Mouse (Mus musculus) liver, adult 2 months (tissue): ENCODE measurements around the gene Ube2v1.

Source experiments
- CTCF ChIP-seq: fragments of 200-500 bp; IDR thresholded peaks from 2 replicates; pipeline ENCODE4 v1.5.1; 2011; ENCODE audit warnings: low read depth, low read length, control low read depth
- POLR2A ChIP-seq: fragments of 200-500 bp; IDR thresholded peaks from 2 replicates; pipeline ENCODE4 v1.6.1; 2011; ENCODE audit warnings: low read length, control low read depth; ENCODE audit not compliant: insufficient read depth; ENCODE audit errors: extremely low read depth

GRCm38 (mm10) chr2:167568112-167568511 is 63.8 kb downstream of the Ube2v1 start:
- no peak for TF ChIP-seq CTCF
- TF ChIP-seq POLR2A: no peak
